Mouse (Mus musculus) heart, embryonic 15.5 days (tissue): ENCODE measurements around the gene Fmnl2. TPM values are rescaled to one million over a fixed set of nuclear protein-coding genes. Genes with fewer than 3 reads are reported as not detected.
A peak's percentile ranks its signal among the peaks of the same experiment; 100 is the strongest.

Source experiments
- ATAC-seq: fragments of 200-750 bp; cut with Nextera tagmentation; replicated peaks from 2 replicates; pipeline ENCODE4 v1.8.0; 2017; ENCODE audit warnings: low read depth, moderate TSS enrichment; ENCODE audit not compliant: insufficient number of reproducible peaks, insufficient read depth, low FRiP score
- H3K27ac ChIP-seq: fragments of 300-500 bp; sonication (generic); 2 replicates; pipeline ENCODE4 v1.5.1; 2015; ENCODE audit warnings: mild to moderate bottlenecking, inconsistent platforms
- H3K27me3 ChIP-seq: fragments of 300-500 bp; sonication (generic); 2 replicates; pipeline ENCODE4 v1.6.1; 2015; ENCODE audit warnings: inconsistent platforms
- H3K36me3 ChIP-seq: fragments of 300-500 bp; sonication (generic); 2 replicates; pipeline ENCODE4 v1.6.1; 2015; ENCODE audit warnings: mild to moderate bottlenecking, inconsistent platforms
- H3K4me1 ChIP-seq: fragments of 300-500 bp; sonication (generic); replicated peaks from 2 replicates; pipeline ENCODE4 v1.6.1; 2015; ENCODE audit warnings: inconsistent platforms
- H3K4me2 ChIP-seq: fragments of 300-500 bp; sonication (generic); 2 replicates; pipeline ENCODE4 v1.6.1; 2015; ENCODE audit warnings: inconsistent platforms, mild to moderate bottlenecking, moderate library complexity
- H3K4me3 ChIP-seq: fragments of 300-500 bp; sonication (generic); 2 replicates; pipeline ENCODE4 v1.5.1; 2015; ENCODE audit warnings: mild to moderate bottlenecking, inconsistent platforms
- H3K9ac ChIP-seq: fragments of 300-500 bp; sonication (generic); 2 replicates; pipeline ENCODE4 v1.6.1; 2015; ENCODE audit warnings: mild to moderate bottlenecking, inconsistent platforms
- H3K9me3 ChIP-seq: fragments of 300-500 bp; sonication (generic); replicated peaks from 2 replicates; pipeline ENCODE4 v1.6.1; 2016; ENCODE audit warnings: inconsistent platforms
- WGBS: fragments of 180-500 bp; shearing (Covaris S2); methylation state at CpG from one replicate; pipeline ENCODE4 v1.1.7; 2015; ENCODE audit warnings: mixed read lengths; 5-methylcytosine and 5-hydroxymethylcytosine counted together
- polyA plus RNA-seq: library from polyadenylated mRNA; unstranded; fragments of >200 nt; fragmentation: Nextera tagmentation; extraction: Ambion mirVana; gene quantifications from 2 replicates; pipeline ENCODE4 v1.2.1, GENCODE M21; 2015

Gene Fmnl2
- polyA plus RNA-seq, 1 experiment from 2014 or later = 1.0 TPM

DNA sequence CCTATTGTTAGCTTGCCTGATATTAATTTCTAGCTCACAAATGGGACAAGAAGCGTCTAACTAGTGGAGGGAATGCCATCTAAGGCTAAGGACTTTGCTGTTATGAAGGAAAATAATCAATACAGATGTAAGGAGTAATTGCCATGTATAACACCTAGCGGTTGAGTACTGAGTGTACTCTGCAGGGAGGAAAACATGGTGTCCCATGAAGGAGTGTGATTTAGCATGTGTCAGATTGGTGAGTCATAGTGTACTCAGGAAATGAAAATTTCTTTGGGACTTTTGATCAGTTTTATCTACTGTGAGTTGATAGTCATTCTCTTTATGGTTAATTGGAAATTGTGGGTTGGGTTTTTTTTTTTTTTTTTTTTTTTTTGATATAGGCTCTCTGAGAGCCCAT lies 34.1 kb downstream of the Fmnl2 start:
- H3K27me3 ChIP-seq = no peaks in the 10 kb centered on the region
- no peak overlapping the region for H3K27ac ChIP-seq
- WGBS = 88% methylated on average over 2 of the region's 2 CpGs
- no peaks in the 10 kb centered on the region for H3K36me3 ChIP-seq
- peaks cover 9% of the 10 kb centered on the region for H3K4me1 ChIP-seq
- H3K9me3 ChIP-seq = no peaks in the 10 kb centered on the region
- no peak overlapping the region for H3K4me3 ChIP-seq
- no peak overlapping the region for H3K4me2 ChIP-seq
- no peak for ATAC-seq
- no peak overlapping the region for H3K9ac ChIP-seq

DNA sequence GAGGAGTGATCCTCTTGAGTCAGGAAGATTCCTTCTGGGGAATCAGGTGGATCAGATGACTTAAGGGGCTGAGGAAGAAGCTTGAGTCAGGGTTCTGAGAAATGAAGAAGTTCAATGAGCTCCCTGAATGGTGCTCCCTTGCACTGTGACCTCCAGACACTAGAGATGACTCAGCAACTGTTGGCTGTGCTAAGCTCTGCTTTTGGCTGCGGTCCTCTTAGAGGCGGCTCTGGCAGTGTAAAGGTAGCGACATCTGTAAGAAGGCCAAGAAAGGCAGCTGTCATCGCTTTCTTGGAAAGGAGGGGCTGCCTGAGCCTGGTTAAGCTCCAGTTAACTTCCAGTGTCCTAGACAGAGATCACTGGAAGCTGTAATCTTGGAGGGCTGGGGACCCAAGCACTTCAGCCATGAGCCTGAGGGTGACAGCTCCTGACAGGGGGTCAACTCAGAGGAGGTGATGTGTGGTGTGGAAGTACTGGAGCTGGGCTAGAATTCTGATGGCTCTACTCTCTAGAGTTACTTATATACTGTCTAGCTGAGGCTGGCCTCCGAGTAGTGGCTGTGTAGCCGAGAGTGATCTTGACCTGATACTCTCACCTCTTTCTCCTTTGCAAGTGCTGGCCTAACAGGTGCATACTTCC lies 37.4 kb downstream of the Fmnl2 start:
- ATAC-seq = peak; percentile 58; the same call in 1 of the 2 replicates
- Histone ChIP-seq H3K9me3 (no peaks in the 10 kb centered on the region), H3K36me3 (no peaks in the 10 kb centered on the region), H3K27ac (no peak overlapping the region), H3K9ac (no peak overlapping the region), H3K27me3 (no peaks in the 10 kb centered on the region), H3K4me1 (peaks cover 9% of the 10 kb centered on the region), H3K4me2 (no peak overlapping the region), H3K4me3 (no peak overlapping the region)
- 26% methylated on average over 6 of the region's 6 CpGs for WGBS

DNA sequence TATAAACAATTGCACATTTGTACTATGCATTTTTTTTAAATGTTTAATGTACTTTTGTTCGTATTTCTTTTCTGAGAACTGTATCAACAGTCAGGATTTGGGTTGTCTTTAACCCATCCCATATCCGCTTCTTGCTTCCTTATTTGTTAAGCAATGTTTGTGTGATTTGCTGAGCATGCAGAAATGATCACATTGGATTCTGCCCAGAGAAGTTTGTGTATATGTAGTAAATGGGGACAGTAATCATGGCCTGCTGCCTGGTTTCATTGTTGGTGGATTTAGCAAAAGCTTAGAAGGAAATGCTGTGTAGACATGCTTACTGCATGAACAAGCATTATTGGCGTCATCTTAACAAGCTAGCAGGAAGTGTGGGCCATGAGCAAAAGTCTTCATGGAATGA lies 39.3 kb downstream of the Fmnl2 start:
- 78% methylated on average over 3 of the region's 3 CpGs for WGBS
- Histone ChIP-seq H3K9me3 (no peaks in the 10 kb centered on the region), H3K4me2 (no peak overlapping the region), H3K9ac (no peak overlapping the region), H3K4me1 (peaks cover 9% of the 10 kb centered on the region), H3K36me3 (no peaks in the 10 kb centered on the region), H3K27me3 (no peaks in the 10 kb centered on the region), H3K4me3 (no peak overlapping the region), H3K27ac (no peak overlapping the region)
- no peak for ATAC-seq

DNA sequence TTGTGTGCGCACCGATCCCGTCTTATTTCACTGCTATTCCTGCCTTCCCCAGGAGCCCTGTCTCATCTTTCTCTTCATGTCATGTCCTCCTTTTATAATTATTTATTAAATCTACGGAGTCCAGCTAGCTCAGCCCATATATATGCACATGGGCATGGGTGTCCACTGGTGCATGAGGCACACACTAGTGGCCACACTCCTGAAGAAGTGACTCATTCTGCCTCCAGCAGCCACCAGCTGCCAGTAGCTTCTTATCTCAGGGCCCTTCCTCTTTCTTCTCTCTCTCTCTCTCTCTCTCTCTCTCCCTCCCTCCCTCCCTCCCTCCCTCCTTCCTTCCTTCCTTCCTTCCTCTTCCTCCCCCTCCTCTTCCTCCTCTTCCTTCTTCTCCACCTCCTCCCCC lies 43.1 kb downstream of the Fmnl2 start:
- ATAC-seq = no peak
- H3K4me1 ChIP-seq = 0 out of 2 replicates have a peak, but pooled peaks cover 2% of the 10 kb centered on the region
- H3K36me3 ChIP-seq = no peaks in the 10 kb centered on the region
- no peaks in the 10 kb centered on the region for H3K9me3 ChIP-seq
- no peak overlapping the region for H3K9ac ChIP-seq
- H3K27ac ChIP-seq = no peak overlapping the region
- no peak overlapping the region for H3K4me2 ChIP-seq
- H3K4me3 ChIP-seq = no peak overlapping the region
- 96% methylated on average over 4 of the region's 4 CpGs for WGBS
- no peaks in the 10 kb centered on the region for H3K27me3 ChIP-seq

DNA sequence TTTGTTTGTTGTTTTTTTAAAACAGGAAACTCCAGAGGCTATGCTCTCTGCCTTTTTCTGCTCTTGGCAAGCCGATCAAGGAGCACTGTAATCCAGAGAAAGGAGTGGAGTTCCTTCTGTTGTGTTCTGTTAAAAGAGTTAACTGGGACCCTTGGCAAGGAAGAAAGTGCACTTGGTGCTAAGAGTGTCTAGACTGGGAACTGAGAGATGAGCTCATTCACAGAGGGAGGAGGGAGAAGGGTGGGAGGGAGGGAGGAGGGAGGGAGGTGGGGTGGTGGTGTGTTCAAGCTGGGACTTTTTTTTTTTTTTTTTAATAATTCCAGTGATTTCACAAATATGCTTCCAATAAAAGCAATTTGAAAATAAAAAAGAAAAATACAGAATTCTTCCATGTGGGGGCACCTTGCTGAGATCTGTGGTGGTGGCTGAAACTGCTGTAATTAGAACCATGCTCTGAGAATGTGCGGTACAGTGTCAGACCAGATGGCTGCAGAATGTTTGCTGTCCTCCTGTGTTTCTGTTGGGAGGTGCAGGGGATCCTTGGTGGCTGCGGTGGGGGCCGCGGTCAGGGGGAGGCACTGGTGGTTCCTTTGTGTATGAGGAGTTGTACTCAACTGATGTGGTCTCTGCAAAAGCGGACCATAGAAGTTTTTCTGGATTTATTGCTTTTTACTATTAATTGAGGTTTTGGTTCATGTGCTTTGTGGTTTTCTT lies 43.8 kb downstream of the Fmnl2 start:
- Histone ChIP-seq H3K27ac (no peak overlapping the region), H3K27me3 (no peaks in the 10 kb centered on the region), H3K4me1 (0 out of 2 replicates have a peak, but pooled peaks cover 2% of the 10 kb centered on the region), H3K9me3 (no peaks in the 10 kb centered on the region), H3K4me3 (no peak overlapping the region), H3K9ac (no peak overlapping the region), H3K4me2 (no peak overlapping the region), H3K36me3 (no peaks in the 10 kb centered on the region)
- no peak for ATAC-seq
- WGBS = 84% methylated on average over 6 of the region's 6 CpGs

DNA sequence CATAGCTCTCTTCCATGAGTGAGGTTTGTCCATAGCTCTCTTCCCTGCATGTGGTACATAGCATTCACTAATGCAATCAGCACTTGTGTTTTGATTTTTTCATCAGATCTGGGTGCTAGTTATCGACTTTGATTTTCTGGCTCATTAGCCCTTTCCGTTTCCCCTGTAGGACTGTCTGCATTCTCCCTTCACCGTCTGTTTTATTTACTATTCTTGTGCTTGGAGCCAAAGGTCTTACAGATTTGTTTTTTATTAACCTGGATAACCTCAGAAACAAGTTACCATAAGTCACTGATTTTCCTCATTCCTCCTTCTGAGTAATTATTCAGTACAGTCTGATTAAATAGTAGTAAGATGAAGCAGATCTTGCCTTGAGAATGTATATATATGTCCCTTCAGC lies 44.8 kb downstream of the Fmnl2 start:
- H3K36me3 ChIP-seq = no peaks in the 10 kb centered on the region
- no peaks in the 10 kb centered on the region for H3K27me3 ChIP-seq
- H3K4me2 ChIP-seq = no peak overlapping the region
- 0 out of 2 replicates have a peak, but pooled peaks cover 2% of the 10 kb centered on the region for H3K4me1 ChIP-seq
- WGBS = 73% methylated on average over 3 of the region's 3 CpGs
- no peaks in the 10 kb centered on the region for H3K9me3 ChIP-seq
- no peak overlapping the region for H3K9ac ChIP-seq
- no peak overlapping the region for H3K4me3 ChIP-seq
- no peak overlapping the region for H3K27ac ChIP-seq
- ATAC-seq = no peak

DNA sequence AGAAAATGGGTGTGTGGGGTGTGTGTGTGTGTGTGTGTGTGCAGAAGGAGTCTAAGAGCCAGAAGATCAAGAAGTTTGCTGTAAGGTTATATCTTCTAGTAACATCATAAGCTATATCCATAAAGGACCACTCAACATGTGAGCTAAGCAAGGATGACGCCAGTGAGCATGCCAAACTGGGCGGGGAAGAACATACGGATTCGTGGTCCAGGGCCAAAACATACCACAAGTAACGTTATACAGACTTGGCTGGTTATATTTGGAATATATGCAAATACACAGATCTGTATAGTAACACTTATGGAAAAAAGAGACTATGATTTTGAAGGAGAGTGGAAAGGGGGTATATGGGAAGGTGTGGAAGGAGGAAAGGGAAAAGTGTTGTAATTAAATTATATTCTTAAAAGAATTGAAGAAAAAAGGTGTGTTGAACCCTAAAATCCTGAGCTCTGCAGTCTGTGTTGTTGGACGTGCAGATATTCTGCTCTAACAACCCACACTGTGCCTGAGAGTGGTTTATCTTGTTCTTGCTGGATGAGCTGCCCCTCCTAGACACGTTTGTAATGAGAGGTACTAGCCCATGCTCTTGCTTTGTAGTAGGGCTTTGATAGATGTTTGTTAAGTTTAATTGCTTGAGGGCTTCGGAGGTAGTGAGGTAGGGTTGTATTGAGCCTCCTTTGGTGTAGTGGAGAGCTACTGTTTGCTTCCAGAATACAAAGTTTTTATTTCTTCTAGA lies 45.7 kb downstream of the Fmnl2 start:
- Histone ChIP-seq H3K4me1 (0 out of 2 replicates have a peak, but pooled peaks cover 2% of the 10 kb centered on the region), H3K4me3 (no peak overlapping the region), H3K9me3 (no peaks in the 10 kb centered on the region), H3K4me2 (no peak overlapping the region), H3K9ac (no peak overlapping the region), H3K27ac (no peak overlapping the region), H3K27me3 (no peaks in the 10 kb centered on the region), H3K36me3 (no peaks in the 10 kb centered on the region)
- no peak for ATAC-seq
- WGBS = 59% methylated on average over 8 of the region's 8 CpGs

DNA sequence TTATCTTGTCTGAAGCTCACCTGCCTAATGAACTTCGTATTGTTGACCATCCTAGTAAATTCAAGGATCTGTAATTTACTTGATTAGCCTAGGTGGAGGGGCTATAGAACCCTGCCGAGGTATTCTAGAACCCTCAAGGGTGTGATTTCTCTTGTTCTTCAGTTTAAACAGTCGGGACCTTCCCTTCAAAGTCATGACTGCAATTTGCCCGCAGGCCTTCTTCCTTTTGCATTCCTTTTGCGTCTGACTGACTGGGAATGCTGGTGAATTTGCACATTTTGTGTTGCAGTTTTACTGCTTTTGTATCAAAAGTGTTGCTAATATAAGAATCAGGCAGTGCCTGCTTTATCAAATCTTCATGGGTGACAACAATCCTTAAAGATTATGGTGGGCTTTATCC lies 46.9 kb downstream of the Fmnl2 start:
- Histone ChIP-seq H3K27ac (no peak overlapping the region), H3K4me3 (no peak overlapping the region), H3K9me3 (no peaks in the 10 kb centered on the region), H3K27me3 (no peaks in the 10 kb centered on the region), H3K4me1 (0 out of 2 replicates have a peak, but pooled peaks cover 2% of the 10 kb centered on the region), H3K4me2 (no peak overlapping the region), H3K36me3 (no peaks in the 10 kb centered on the region), H3K9ac (no peak overlapping the region)
- WGBS = 67% methylated on average over 5 of the region's 5 CpGs
- ATAC-seq = no peak

DNA sequence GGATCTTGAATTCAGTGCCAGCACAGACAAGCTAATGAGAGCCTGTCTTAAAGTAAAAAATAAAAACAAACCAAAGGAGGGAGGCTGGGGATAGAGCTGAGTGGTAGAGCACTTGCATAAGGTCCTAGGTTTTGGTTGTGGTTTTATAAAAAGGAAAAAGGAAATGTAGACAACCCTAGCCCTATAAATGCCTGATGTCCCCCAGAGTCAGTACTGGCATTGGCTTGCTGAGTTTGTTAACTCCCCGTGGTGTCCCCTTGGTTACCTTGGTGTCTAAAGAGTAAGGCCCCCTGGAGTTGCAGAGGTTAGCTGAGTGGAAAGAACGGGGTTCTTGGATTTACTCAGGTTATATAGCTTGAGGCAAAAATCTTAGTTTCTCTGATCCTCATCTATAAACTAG lies 55.7 kb downstream of the Fmnl2 start:
- no peak overlapping the region for H3K4me3 ChIP-seq
- H3K9me3 ChIP-seq = no peaks in the 10 kb centered on the region
- 51% methylated on average over 2 of the region's 2 CpGs for WGBS
- H3K36me3 ChIP-seq = no peaks in the 10 kb centered on the region
- no peak overlapping the region for H3K9ac ChIP-seq
- ATAC-seq = no peak
- no peak overlapping the region for H3K27ac ChIP-seq
- no peaks in the 10 kb centered on the region for H3K4me1 ChIP-seq
- no peak overlapping the region for H3K4me2 ChIP-seq
- H3K27me3 ChIP-seq = no peaks in the 10 kb centered on the region

DNA sequence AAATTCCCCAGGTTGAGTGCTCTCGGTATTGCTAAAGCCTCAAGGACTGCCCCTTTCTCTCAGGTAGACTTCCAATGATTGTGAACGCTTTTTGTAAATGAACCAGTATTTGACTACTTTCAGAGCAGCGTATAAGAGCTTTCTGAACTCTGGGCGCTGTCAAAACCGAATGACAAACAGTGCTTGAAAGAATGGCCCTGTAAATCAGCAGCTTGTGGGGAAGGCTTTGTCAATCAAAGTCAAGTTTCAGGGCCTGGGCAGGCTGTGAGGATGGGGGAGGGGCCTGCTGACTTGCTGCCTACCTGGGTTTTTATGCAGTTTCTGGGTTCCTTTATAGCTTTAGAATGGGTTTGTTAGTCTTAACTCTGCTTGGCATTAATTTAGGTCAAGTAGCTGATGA lies 56.1 kb downstream of the Fmnl2 start:
- no peak overlapping the region for H3K4me2 ChIP-seq
- no peaks in the 10 kb centered on the region for H3K4me1 ChIP-seq
- WGBS = 44% methylated on average over 5 of the region's 5 CpGs
- no peaks in the 10 kb centered on the region for H3K27me3 ChIP-seq
- H3K36me3 ChIP-seq = no peaks in the 10 kb centered on the region
- no peak overlapping the region for H3K9ac ChIP-seq
- no peak for ATAC-seq
- H3K4me3 ChIP-seq = no peak overlapping the region
- no peaks in the 10 kb centered on the region for H3K9me3 ChIP-seq
- no peak overlapping the region for H3K27ac ChIP-seq

DNA sequence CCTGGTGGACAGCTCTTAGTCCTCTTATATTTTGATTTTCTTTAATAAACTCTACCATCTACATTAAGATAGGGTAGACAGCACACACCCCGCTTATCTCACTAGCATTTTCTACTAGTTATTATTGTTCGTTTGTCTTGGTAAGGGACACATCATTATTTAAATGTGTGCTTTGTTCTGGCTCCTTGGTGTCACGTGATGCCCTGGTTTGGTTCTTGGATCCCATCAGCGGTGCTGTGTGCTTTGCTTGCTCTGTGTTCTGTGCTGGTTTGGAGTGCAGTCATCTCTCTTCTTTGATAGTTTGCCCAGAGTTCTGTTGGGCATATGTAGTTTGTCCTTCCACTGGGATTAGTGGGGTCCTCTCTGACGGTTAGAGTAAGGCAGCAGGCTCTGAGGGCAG lies 57.9 kb downstream of the Fmnl2 start:
- Histone ChIP-seq H3K4me1 (no peaks in the 10 kb centered on the region), H3K4me2 (no peak overlapping the region), H3K4me3 (no peak overlapping the region), H3K9ac (no peak overlapping the region), H3K9me3 (no peaks in the 10 kb centered on the region), H3K36me3 (no peaks in the 10 kb centered on the region), H3K27me3 (no peaks in the 10 kb centered on the region), H3K27ac (no peak overlapping the region)
- WGBS = 82% methylated on average over 5 of the region's 5 CpGs
- no peak for ATAC-seq
